Mouse (Mus musculus): ENCODE measurements around the gene Dph5. TPM values are rescaled to one million over a fixed set of nuclear protein-coding genes. Genes with fewer than 3 reads are reported as not detected.

Dph5 gene
- total RNA-seq, 2 experiments from 2014 or later: 12.1 to 12.4 TPM

DNA sequence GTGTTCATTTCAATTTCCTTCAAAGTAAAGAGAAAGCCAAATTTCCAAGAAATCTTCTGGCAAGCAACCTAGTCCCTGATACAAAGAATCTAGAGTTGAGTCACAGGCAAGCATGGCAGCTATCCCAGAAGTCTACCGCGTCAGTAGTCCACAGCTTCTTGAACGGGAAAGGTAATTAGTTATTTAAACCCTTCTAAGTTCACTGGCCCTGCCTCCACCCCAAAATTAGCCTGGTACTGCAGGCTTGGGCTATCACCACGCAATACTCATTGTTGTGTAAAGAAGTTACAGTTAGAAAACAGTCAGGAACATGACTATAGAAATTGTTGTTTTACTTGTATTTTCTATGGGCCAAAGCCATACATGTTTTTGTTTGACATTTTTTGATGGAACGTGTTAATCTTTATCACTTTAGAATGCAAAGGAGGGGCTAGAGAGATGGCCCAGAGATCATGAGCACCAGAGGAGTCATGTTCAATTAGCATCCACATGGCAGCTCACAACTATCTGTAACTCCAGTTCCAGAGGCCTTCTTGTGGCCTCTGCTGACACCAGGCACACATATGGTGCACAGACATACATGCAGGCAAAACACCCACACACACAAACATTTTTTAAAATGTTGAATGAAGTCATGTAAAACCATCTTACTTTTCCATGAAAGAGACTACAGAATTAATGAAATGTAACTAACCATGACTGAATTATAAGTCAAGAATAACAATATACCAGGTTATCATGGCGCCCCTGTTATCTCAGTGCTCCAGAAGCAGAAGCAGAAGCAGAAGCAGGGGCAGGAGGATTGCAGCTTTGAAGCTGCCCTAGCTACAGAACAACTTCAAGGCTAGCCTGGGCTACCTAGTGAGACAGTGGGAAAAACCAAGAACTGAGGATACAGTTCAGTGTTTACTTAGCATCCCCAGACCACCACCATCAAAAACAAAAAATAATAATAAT lies 62.6 kb downstream of the Dph5 start:
- DNase-seq (ENCODE audit: low spot score in 2 of 2): peak; percentile 41 to 54

- DNase-seq (ENCODE audit: low spot score in 2 of 2): no peak
Observed at GRCm38 (mm10) chr3:115951221-115951620, 63.6 kb downstream of the Dph5 start.

DNA sequence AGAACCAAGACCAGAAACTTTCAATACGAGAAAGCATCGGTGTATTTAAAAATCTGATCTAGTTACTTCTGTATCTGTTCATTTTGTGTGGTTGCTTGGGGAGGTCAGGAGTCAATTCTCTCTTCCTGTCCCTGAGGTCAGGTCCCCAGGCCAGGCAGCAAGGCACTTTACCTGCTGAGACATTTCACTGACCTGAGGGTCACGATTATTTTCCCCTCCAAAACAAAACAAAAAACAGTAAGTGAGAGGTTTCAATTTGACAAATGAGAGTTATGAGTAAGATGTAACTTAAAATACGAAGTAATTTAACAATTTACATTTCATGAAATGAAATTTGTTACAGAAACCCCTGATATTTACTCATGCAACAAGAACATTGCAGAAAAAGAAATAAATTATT lies 64.7 kb downstream of the Dph5 start:
- DNase-seq (ENCODE audit: low spot score in 2 of 2): no peak

DNA sequence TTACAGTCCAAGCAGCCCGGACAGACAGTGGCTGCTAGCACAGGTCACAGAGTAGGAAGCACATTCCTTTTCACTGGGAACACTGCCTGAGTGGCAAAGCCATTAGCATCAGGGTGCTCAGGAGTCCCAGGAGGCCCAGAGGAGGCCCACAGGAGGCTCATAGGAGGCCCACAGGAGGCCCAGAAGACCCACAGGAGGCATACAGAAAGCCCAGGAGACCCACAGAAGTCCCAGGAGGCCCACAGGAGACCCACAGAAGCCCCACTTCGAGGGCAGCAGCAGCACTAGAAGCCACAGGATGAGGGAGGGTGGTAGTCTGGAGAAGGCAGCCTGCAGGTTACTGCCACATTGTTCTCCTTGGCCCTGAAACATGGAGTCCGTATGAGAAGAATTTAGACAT lies 65.5 kb downstream of the Dph5 start:
- no peak for DNase-seq (ENCODE audit: low spot score in 2 of 2)

- DNase-seq (ENCODE audit: low spot score in 2 of 2): no peak
Observed at GRCm38 (mm10) chr3:115957223-115957622, 69.6 kb downstream of the Dph5 start.

- DNase-seq (ENCODE audit: low spot score in 2 of 2): no peak
Observed at GRCm38 (mm10) chr3:115961311-115962027, 73.8 kb downstream of the Dph5 start.

DNA sequence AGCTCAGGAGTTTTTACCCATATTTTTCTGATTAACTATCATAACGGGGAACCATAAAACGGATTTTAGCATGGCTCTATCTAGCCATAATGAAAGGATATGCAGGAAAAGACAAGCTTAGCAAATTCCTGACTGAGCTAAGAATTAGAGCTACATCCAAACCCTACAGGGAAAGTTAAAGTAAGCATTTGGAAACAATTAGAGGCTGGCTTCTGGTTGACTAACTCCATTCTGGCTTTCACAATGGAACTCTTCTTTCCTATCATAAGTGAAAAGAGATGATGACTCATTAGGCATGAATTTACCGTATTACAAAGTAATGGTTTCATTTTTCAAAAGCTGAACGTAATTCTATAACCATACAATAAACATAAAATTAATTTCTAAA lies 74.4 kb downstream of the Dph5 start:
- no peak for DNase-seq (ENCODE audit: low spot score in 2 of 2)

DNA sequence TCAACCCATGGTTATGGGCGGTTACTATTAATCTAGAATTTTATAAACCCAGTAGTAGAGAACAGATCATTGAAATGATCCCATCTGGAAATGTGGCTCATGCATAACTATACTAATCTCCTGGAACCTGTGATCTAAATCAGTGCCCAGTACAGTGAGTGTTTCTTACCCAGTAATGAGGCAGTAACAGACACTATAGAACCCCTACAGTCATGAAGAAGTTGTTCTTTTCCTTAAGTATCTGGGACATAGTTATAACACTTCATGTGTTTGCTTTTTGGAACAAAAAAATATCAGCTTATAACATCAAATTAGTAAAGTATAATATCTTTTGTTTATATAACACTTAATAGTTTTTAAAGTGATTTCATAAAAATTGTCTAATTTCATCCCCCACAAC lies 76.0 kb downstream of the Dph5 start:
- DNase-seq (ENCODE audit: low spot score in 2 of 2): no peak

DNA sequence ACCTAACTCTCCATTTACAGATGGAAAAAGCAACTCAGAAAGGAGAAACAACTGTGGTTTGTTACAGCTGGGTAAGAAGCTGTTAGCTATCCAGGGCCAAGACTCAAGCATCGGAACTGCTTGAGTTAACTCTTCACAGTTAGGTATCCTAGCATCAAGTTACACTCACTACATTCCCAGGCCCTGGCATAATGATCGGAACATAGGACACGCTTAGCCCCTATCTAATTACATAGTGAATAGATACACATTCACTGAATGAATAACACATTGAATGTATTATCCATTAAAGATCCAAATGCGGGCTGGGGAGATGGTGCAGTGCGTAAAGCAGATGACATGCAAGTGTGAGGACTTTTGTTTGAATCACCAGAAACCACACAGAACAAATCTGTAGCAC lies 76.4 kb downstream of the Dph5 start:
- DNase-seq (ENCODE audit: low spot score in 2 of 2): no peak

DNA sequence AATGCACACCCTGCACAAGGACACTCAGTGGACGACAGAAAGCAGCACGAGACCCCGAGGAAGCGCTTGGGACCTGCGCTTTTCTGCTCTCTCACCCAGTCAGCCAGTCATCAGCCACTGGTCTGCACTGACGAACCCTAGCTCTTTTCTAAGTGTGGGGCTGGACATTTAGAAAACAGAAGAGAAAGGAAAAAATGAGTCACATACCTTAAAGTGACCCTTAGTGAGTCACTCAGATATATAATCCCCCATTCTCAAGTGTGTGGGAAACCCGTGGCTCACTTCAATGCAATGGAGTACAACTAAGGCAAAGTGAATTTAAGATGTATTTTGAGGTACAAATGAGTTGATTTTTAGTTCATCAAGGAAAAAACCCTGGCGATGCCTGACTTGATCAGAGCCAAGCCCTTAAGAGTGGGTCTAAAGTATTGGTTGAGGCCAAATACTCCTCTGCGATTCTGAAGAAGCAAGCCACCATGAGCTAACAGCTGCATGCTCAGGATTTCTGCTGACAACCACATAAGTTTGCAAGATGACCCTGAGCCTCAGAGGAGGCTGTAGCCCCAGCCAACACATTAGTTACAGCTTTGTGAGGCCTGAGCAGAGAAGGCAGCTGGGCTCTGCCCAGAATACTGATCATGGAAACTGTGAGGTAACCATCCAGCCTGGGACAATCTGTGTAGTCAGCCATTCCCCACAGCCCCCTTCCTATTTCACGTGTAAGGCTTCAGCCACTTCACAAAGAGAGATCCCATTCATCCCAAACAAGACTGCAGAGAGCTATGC lies 81.3 kb downstream of the Dph5 start:
- no peak for DNase-seq (ENCODE audit: low spot score in 2 of 2)

GRCm38 (mm10) chr3:115971045-115971785 lies 83.6 kb downstream of the Dph5 start:
- no peak for DNase-seq (ENCODE audit: low spot score in 2 of 2)

- DNase-seq (ENCODE audit: low spot score in 2 of 2): no peak
Observed at GRCm38 (mm10) chr3:115971891-115972646, 84.4 kb downstream of the Dph5 start.

DNA sequence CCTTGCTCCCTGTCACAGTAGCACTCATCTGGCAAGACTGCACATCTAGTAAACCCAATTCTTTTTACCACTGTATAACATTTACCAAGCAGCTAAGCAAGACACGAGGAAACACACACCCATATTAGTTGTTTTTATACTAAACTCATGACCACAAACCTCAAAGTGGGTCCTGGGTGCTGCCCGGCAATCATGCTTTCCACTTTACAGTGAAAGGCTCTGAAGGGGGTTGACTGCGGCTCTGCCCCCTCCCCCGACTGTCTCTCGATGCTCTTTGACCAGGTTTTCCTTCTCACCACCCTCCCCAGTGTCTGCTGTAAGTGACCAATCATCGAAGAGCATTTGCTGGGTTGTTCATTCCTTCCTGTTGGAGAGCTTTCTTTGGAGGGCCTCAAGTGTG lies 86.6 kb downstream of the Dph5 start:
- no peak for DNase-seq (ENCODE audit: low spot score in 2 of 2)

- DNase-seq (ENCODE audit: low spot score in 2 of 2): no peak
Observed at GRCm38 (mm10) chr3:115974995-115975394, 87.4 kb downstream of the Dph5 start.

DNA sequence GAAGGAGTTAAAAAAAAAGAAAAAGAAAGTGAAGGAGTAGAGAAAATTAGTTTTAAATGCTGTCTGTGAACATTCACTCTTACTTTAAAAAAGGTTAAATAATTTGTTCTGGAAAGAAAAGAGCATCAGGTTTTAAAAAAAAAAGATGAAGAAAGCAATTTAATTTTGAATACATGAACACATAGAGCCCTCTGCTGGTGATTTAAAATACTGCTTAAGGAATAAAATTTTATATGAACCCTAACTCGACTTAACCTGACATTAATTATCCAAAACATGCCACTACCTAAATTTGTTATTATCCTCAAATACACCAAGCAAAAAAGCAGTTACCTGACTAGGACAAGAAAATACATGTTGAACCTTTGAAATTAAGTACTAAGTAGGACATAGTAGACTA lies 91.4 kb downstream of the Dph5 start:
- DNase-seq (ENCODE audit: low spot score in 2 of 2): no peak

GRCm38 (mm10) chr3:115983217-115983616 lies 95.6 kb downstream of the Dph5 start:
- DNase-seq (ENCODE audit: low spot score in 2 of 2): peak; percentile 10
